Mouse (Mus musculus): ENCODE results near the gene Chst1.

Chst1 gene

DNA sequence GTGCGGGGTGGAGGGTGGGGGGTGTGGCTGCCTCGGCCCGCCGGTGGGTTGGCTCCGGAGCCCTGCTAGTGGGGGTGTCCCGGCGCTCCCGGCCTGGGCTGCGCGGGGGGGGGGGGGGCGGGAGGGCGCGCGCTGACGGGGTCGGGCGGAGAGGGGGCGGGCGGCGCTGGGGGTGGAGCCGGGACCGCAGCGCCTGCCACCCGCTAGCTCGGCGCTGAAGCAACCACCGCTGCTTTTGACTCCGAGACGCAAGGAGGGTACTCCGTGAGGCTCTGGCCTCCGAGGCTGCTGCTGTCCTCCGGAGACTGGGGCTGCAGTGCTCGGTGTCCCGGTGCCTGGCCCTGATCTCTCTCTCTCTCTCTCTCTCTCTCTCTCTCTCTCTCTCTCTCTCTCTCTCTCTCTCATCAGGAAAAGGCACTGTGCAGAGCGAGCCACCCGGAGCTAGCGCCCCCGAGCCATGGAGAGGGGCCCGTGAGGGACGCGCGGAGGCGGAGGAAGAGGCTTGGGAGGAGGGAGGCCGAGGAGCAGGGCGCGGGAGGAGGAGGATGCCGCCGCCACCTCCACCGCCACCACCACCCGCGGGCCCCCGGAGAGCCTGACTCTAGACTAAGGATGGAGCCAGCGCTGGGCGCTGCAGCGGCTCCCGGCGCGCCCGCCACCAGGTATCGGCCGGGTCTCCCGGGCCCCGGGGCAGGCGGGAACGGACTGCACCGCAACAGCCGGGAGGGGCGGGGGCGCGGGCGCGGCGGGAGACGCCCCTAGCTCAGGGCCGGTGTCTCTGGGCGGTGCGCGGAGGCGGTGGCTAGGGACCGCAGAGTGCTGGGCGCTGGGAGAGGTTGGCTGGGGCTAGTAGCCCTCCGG lies at the start of gene Chst1:
TSS of gene Chst1 (plus strand) at position 221 of the 861 bp plus-strand sequence.
- no peak for DNase-seq (ENCODE audit: extremely low read depth, low read depth, low spot score)

DNA sequence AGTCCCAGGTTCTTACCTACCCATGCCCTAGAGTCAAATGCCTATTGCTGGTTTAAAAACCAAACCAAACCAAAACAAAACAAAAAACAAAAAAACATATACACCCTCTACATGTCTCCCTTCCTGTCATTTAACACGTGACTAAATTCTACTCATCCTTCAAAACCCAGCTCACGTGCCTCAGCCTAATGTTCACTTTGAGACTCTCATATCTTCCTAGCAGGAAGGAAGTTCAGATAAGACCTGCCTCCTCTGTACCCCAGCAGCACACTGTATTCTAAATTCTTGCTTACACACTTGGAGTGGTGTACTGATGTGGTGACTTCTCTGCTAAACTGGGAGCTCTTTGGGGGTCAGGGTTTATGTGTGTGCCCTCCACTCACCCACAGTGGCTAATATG lies 49.5 kb upstream of the Chst1 start:
- no peak for DNase-seq (ENCODE audit: extremely low read depth, low read depth, low spot score)

DNA sequence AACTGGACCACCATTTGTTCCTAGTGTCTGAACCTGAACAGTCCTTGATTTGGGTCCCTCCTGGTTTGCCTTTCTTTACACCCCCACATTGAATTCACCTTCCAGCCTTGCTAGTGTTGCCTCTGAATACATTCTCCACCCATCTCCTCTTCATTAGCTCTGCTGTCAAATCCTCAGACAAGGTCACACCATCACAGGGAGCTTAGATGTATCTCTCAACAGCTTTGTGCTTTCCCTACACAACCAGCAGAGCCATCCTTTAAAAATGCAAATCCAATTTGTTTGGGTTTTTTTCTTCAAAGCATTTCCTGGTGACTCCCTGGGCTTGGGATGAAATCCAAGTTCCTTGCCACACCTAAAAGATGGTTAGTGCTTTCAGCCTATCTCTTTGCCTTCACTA lies 45.0 kb upstream of the Chst1 start:
- DNase-seq (ENCODE audit: extremely low read depth, low read depth, low spot score): no peak

DNA sequence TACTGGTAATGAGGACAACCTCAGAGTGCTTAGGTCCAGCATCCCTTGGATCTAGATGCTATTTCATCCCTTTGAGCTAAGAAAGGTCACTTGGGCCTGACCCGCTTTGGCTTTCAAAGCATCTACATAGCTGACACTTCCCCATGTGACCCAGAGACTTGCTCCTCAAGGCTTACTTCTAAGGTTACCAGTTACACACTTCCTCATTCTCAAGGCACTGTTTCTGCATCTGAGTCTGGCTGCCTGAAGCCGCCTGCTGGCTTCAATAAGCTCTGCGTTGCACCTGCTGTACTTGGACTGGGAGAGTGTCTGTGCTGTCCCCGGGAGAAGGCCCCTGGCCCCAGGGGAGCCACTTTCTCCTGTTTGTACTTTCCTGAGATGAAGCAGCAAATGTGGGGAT lies 36.6 kb upstream of the Chst1 start:
- no peak for DNase-seq (ENCODE audit: extremely low read depth, low read depth, low spot score)

DNA sequence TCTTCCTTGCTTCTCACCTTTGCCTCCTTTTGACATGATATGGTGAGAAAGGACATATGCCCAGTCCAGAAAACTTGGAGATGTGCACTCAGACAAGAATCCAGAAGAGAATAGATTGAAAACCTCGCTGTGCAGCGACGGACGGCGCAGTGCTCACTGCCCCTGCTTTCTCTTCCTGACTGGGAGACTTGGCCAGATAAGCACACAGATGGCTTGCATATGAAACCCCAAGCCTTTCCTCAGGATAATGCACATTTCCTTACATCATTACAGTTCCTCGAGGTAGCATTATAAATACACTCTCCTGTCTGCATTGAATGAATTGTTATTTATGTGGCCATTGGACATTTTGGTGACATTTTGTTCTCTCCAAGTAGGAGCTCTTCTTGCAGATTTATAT lies 28.9 kb upstream of the Chst1 start:
- DNase-seq (ENCODE audit: extremely low read depth, low read depth, low spot score): no peak

DNA sequence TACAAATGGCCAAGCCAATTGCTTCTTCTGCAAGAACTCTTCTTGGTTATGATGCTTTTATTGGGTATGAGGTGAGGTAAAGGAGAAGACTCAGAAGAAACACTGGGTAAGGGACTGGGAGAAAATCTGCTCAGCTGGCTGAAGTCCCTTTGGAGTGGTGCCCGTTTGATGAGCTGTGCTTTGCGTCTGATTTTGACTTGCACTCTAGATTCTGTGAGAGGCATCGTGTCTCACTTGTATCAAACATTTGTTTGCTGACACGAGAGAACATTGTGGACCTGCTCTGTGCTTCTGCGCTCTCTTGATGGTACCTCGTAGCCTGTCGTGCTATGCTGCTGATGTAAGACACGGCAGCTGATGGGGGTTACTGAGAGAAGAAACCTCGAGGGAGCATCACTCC lies 21.7 kb upstream of the Chst1 start:
- no peak for DNase-seq (ENCODE audit: extremely low read depth, low read depth, low spot score)

DNA sequence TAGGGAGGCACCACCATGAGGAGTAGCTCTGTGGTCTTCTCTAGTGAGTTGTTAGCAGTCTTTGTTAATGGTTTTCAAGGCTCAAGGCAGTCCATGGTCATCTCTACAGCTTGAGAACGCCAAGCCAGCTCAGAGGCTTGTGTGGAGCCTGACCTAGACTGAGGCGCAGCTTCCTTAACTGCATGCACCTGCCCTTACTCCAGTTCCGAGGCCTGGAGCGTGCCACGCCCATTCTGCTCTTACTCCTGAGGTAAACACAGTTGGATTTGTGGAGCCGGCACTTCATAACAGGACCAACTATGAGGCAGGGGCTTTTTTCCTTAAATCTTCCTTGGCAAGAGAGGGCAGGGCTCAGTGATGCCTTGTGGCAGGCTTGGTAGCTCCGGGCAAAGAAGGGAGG lies 18.2 kb upstream of the Chst1 start:
- DNase-seq (ENCODE audit: extremely low read depth, low read depth, low spot score): no peak

DNA sequence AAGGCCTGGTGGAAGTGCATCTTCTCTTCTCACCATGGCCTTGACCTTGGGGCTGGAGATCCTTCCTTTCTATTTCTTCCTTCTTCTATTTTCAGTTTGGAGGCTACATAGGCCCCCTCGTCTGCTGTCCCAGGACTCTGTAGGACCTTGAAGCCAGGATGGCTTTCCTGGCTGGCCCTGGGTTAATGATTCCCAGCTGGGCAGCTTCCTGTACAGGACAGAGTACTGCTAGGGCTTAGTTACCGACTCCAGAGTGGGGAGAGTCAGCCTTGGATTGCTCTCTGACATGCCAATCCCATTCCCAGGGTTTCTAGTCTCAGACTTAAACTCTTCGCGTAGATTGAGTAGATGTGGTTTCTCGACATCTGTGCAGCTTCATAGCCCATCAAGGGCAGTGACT lies 16.9 kb upstream of the Chst1 start:
- DNase-seq (ENCODE audit: extremely low read depth, low read depth, low spot score): no peak

DNA sequence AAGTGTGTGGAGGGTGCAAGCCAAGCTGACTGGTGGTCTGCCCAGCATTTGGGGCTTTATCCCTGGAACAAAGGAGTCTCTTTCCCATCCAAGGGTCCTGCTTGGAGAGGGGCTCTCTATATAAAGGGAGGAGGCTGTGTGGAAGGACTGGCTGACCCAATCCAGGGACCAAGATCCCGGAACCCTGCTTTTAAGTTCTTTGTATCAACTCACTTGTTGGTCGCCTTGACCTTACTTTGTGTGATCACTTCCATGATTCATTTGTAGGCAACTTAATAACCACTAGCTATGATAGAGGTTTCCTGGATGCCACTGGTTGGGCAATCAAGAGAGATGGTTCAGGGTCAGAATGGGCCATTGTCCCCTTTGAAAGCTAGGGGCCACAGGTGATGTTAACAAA lies 11.7 kb upstream of the Chst1 start:
- DNase-seq (ENCODE audit: extremely low read depth, low read depth, low spot score): no peak

DNA sequence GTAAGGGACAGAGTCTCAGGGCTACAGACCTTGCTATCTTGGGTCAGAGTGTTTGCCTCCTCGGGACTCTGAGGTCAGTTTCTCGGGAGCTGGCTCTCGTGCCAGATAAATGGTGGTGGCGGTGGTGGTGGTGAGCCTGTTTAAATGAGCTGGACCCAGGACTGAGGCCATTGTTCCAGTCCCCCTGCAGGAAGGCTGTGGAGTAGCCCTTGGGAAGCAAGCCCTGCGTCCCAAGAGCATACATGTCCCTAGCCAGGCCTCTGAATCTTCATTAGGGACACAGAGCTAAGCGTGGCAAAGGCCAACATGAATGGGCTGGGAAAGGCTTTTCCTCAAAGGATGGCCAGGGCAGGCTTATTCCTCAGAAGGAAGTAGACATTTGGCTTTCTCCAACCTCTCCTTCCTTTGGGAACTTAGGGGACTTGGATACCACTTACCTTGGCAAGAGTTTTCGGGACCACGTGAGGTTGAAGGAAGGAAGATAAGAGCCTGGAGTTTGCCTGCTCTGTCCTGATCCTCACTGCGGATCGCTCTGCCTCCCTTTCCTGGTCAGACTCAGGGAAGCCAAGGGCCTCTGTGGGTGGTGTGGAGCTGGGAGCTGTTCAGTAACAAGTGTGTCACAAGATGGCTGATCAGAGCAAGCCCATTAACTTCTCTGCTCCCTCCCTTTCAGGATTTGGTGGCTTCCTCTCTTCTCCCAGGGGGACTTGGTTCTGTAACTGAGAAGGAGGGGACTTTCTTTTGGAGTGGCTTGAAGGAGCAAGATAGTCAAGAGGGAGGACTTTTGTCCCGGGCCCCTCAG lies 4.4 kb upstream of the Chst1 start:
- no peak for DNase-seq (ENCODE audit: extremely low read depth, low read depth, low spot score)

DNA sequence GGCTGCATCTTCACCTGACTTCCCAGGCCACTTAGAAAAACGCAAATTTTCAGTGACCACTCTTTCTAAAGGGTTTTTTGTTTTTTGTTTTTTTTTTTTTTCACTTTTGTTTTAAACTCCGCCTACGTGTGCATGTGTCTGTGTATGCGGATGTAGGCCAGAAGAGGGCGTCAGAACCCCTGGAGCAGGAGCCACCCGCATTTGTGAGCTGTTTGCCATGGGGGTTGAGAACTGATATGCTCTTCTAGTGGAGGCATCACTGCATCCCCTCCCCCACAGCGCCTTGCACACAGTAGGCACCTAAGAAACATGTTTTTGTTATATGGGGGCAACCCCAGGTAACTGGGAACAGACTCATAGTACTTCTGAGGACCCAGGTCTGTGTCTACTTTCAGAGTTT lies 2.2 kb upstream of the Chst1 start:
- no peak for DNase-seq (ENCODE audit: extremely low read depth, low read depth, low spot score)

DNA sequence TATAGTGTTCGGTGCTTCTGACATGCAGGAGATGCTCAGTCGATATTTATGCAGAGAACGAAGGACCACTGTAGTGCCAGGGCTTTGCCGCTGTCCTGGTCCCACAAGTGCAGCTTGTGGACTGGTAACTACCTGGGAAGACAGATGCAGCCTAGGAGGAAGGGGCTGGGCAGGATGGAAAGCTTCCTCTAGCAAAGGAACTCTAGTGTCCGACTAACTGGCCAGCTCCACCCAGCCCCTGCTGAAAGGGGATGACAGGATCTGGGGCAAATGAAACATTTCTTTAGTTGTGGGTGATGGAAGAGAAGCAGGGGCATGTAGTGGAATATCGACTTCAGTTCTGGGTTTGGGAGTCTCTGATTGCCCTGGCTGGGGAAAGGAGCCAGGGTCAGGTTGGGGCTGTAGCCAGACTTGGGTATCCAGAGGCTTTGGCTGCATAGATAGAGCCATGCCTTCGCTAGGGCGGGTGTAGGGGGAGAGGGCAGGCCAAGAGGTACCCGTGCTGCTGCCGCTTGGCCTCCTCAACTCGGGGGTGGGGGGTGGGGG lies 493 bp upstream of the Chst1 start:
- DNase-seq (ENCODE audit: extremely low read depth, low read depth, low spot score): no peak

DNA sequence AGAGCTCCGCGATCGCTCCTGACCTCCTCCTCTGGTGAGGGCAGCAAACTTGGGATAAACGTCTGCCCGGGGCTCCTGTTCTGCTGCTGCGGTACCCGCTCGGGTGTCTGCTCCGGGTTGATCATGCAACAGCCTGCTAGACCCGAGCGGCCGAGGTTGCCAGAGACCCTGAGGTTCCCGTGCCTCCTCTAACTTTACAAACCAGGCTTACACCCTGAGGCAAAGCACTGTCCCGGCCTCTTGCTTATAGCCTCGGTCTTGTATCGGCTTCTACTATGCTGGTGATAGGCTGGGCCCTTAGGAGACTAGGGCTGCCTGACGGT lies 802 bp downstream of the Chst1 start:
- DNase-seq (ENCODE audit: extremely low read depth, low read depth, low spot score): no peak

DNA sequence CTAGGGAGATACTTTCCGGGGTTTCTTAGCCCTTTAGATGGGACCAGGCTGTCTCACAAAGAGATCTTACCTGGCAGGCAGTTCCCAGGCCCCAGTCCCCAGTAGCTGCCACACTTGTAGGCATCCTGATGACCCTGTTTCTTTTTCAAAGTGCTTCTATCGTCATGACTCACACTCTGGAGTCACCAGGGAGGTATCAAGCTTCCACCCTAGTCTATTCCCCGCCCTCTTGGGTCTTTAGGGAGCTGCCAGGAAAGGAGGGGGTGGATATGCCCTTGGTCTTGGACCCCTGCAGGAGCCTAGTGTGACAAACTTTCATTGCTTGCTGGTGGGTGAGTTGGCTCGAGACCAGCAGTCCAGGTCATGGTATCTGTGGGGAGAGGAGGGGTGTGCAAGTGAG lies 1.7 kb downstream of the Chst1 start:
- DNase-seq (ENCODE audit: extremely low read depth, low read depth, low spot score): no peak

DNA sequence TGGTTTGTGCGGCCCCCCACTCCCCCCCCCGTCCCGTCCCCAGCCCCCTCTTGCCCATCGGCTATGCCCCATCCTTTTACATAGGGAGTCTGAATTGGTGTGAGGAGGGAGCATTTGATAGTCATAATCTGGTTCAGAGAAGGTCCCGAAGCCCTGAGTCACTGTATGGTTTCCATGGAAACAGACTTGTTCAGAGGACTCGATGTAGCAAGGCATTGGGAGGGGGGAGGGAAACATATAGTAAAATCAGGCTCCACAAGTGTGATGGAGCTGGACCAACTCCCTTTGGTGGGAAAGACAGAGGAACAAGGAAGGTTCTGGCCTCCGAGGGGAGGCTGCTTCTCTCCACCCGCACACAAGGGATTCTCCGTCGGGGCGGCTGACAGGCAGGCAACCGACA lies 2.6 kb downstream of the Chst1 start:
- DNase-seq (ENCODE audit: extremely low read depth, low read depth, low spot score): no peak

DNA sequence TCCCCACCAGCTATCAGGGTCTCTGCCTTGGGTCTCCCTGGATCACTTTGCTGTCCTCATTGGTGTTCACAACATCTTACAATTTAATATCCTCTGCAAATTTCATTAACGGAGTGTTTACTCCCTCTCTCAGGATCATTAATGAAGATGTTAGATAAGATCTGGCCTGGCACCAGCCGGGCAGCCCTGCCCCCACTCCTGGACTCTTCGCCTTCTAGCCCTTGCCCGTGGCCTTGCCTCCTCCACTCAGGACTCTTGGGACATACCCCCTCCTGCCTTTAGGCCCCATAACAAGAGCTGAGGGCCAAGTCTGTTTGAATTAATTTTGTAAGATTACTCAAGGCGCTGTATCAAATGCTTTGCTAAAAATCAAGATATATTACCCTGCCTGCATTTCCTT lies 4.1 kb downstream of the Chst1 start:
- no peak for DNase-seq (ENCODE audit: extremely low read depth, low read depth, low spot score)

DNA sequence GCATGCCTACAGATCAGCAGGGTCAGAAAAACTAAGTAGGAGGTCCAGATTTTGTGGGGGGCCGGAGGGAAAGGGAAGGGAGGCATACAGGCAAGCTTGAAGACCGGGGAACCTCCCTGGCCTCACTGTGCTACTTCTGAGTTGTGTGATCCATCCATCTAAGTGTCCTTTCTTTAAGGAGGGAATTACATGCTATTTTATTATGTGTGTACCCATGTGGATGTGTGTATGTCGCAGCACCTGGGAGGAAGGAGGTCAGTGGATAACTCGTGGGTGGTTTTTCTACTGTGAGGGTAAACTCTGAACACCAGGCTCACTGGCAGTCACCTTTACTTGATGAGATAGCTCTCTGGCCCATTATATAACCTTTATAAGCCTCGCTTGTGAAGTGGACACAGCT lies 5.1 kb downstream of the Chst1 start:
- no peak for DNase-seq (ENCODE audit: extremely low read depth, low read depth, low spot score)

DNA sequence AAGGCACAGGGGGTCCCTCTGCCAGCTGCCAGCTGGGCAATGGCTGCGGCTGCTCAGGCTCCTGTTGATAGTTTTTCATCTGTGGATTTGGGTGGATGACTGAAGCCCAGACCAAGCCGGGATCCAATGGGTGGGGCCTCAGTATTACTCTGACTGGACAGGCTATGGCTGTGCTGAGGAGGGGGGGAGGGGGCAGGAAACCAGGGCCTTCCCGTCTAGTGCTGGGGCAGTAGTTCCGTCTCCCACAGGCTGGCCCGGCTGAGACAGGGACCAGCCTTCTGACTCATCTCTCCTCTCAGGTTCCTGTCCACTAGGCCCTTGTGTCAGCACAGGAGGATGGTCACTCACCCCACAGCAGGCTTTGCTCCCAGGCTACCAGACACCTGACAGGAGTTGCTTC lies 6.5 kb downstream of the Chst1 start:
- no peak for DNase-seq (ENCODE audit: extremely low read depth, low read depth, low spot score)

DNA sequence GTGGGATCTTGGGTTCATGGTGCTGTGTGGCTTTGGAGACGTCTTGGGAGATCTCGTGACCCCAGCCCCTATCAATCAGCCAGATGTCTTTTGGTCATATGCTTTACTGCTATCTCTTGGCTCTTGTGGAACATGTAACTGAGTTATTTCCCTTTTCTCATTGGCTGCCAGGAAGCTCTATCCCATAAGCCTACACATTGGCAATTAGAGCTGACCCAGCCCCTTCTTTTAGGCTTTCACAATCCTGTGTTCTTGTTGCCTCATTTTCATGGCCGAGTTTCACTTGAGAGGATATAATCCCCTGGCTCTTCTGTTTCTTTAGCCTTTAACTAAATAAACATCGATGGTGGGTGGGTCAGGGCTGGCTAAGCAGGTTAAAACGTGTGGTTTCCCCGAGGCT lies 7.6 kb downstream of the Chst1 start:
- peak; percentile 91 for DNase-seq (ENCODE audit: extremely low read depth, low read depth, low spot score)

DNA sequence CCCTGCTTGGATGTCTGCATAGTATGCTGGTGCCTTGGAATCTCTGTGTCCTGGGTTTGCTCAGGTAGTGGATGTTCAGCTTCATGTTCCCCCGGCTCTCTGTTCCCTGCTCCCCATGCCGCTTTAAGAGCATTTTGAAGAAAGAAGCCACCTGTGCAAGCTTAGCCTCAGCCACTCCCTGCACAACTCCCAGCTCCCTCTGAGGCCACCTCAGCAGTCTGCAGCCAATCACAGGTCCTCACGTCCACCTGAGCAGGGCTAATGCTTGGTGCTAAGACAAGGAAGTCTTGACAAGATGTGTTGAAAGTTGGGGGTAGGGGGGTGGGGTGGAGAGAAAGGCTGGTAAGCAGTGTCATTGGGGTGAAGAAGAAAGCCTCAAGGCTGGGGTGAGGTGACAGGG lies 8.1 kb downstream of the Chst1 start:
- DNase-seq (ENCODE audit: extremely low read depth, low read depth, low spot score): no peak

DNA sequence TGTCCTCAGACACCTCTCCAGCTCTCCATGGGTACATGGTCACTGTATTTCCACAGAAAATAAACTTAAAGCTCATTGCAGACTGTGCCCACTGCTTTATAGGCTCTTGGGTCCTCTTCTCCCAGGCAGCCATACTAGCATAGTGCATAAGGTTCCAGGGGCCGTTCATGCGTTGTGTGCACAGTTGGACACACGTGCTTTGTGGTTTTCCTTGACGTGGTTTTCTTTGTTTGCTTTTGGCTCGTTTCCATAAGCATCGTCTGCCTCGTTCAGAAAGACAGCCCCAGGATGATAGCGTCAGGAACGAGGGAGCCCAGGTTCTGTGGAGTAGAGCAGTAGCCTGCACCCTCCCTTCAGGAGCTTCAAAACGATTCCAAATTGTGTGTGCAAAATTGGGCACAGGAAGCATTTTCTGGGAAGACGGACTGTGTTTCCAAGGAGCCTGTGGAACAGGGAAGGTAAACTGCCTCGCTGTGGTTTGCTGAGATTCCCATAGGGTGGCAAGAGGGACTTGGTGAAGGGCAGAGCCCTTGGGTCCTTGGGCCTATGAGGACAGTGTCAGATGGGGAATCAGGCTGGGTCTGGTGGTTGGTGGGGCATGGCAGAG lies 8.6 kb downstream of the Chst1 start:
- DNase-seq (ENCODE audit: extremely low read depth, low read depth, low spot score): no peak

Data from fat pad, adult 2 months (tissue).